Mouse (Mus musculus) myocyte (in vitro differentiated cells): ENCODE data around the gene Ptpa.

Experiments
- E2F4 ChIP-seq: IDR thresholded peaks from one replicate; pipeline ENCODE4 v1.6.1; 2011; ENCODE audit warnings: mild to moderate bottlenecking, control low read depth, moderate library complexity; ENCODE audit not compliant: insufficient read depth
- MYOG ChIP-seq, 3 experiments: IDR thresholded peaks; one replicate each; pipeline ENCODE4 v1.6.1; 2011; ENCODE audit warnings: control low read depth in 2 of 3, low read depth in 2 of 3, mild to moderate bottlenecking in 2 of 3; ENCODE audit not compliant: insufficient read length in 2 of 3, control insufficient read depth in 1 of 3, insufficient read depth in 1 of 3
- POLR2A ChIP-seq: IDR thresholded peaks from one replicate; pipeline ENCODE4 v1.6.1; 2011; ENCODE audit warnings: low read depth, mild to moderate bottlenecking, control low read depth, moderate library complexity; ENCODE audit not compliant: insufficient read length
- POLR2AphosphoS2 ChIP-seq: IDR thresholded peaks from one replicate; pipeline ENCODE4 v1.6.1; 2011; ENCODE audit warnings: low read depth, control low read depth; ENCODE audit not compliant: insufficient read length
- REST ChIP-seq: IDR thresholded peaks from one replicate; pipeline ENCODE4 v1.6.1; 2011; ENCODE audit warnings: mild to moderate bottlenecking, control low read depth, moderate library complexity; ENCODE audit not compliant: insufficient read depth, insufficient read length

GRCm38 (mm10) chr2:30440701-30441517 lies 25.1 kb downstream of the Ptpa start:
- TF ChIP-seq MYOG (IDR thresholded peaks at IDR 0.05; ENCODE audit: control insufficient read depth in 1 of 3, insufficient read depth in 1 of 3, insufficient read length in 2 of 3, low read depth in 2 of 3) (no peak), POLR2AphosphoS2 (peak; percentile 63), REST (no peak), E2F4 (no peak), POLR2A (peak; percentile 72)
